Mouse (Mus musculus): ENCODE measurements around the gene Cnot10.

DNA sequence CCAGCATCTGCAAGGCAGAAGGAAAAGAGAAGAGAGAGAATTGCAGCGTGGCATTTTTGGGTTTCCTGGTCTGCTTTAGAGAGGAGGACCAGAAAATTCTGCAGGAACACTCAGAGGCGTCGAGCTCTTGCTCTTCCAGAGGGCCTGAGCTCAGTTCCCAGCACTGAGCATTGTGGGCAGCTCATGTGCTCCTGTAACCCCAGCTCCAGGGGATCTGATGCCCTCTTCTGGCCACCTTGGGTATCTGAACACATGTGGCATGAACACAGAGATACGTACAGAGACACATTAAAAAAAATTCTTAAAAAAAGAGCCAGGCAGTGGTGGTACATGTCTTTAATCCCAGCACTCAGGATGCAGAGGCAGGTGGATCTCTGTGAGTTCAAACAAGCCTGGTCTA is 15.4 kb upstream of the Cnot10 start:
- TF ChIP-seq CTCF (IDR thresholded peaks at IDR 0.05; ENCODE audit: low read depth, low read length) (peak; percentile 35), POLR2A (IDR thresholded peaks at IDR 0.05; ENCODE audit: insufficient read depth, low read length) (no peak), EP300 (IDR thresholded peaks at IDR 0.05; ENCODE audit: insufficient read depth, low read depth, low read length) (no peak)

Measured in ES-Bruce4 (cell line).